8 mouse cellular contexts compared by ENCODE assay signal in the genomic region with DNA sequence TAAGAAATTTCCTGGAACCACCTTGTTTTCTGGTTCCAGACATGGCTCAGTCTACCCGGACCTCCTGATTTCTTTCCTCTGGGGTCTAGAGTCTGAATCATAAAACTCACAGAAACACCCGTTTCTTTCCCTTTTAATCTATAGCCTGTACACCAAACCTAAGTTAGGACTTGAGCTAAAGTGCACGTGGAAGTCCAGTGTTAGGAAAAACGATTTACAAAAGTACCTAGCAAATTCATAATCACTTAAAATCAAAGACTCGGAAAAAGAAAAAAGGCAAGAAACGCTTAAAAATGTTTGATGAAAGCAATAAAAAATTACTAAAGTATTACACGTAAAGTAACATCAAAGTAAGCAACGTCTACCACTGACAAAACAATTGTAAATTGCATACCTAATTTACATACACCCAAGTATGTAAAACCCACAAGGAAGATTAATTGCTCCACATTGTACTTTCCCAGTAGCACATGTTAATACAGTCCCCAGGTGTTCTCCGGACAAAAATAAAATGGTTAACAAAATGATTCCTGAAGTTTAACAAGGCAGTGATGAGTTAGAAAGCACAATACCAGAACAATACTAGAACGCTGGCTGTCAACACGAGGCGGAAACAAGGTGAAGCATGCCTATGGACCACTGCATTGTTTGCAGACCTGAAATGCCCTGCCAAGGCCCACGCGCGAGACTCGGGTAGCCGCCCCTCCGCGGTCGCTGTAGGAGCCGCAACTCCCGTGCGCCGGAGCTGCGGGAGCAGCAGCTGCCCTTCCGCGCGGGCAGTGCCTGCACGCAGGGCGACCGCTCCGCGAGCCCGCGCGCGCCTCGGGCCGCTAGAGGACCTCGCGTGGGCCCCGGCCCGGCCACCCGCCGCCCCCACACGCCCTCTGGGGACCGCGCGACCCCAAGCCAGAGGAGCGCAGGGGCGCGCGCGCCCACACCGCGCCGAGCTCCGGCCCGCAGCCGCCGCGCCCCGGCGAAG. TPM values are rescaled to one million over a fixed set of nuclear protein-coding genes. Genes with fewer than 3 reads are reported as not detected.
A peak's percentile ranks its signal among the peaks of the same experiment; 100 is the strongest.
DNase-seq lines count a peak whose midpoint lies in the region; ATAC-seq and TF ChIP-seq lines count a peak whose summit lies in the region.

No protein-coding gene starts in this region.

- H3K4me1 ChIP-seq in embryonic facial prominence, embryonic 10.5 days: peaks cover 18% of the 10 kb centered on the region
- H3K4me1 ChIP-seq in heart, adult 2 months (ENCODE audit: control insufficient read depth, insufficient read depth, low read length): peaks cover 1% of the 10 kb centered on the region; the same call in 1 of the 2 replicates
- H3K4me1 ChIP-seq in limb, embryonic 13.5 days: peaks cover 18% of the 10 kb centered on the region
- peaks cover 24% of the 10 kb centered on the region for H3K4me1 ChIP-seq in midbrain, embryonic 13.5 days (replicated peaks)

- no peaks in the 10 kb centered on the region for H3K9me3 ChIP-seq in embryonic facial prominence, embryonic 10.5 days
- no peaks in the 10 kb centered on the region for H3K9me3 ChIP-seq in limb, embryonic 13.5 days
- no peaks in the 10 kb centered on the region for H3K9me3 ChIP-seq in midbrain, embryonic 13.5 days

- H3K4me3 ChIP-seq in embryonic facial prominence, embryonic 10.5 days: peak overlapping the region; percentile 89
- H3K4me3 ChIP-seq in heart, adult 2 months: peak overlapping the region; percentile 71
- H3K4me3 ChIP-seq in limb, embryonic 13.5 days: peak overlapping the region; percentile 89
- H3K4me3 ChIP-seq in midbrain, embryonic 13.5 days (replicated peaks): peak overlapping the region; percentile 85

- TF ChIP-seq EP300 in heart, adult 2 months (IDR thresholded peaks at IDR 0.05; ENCODE audit: insufficient read depth, low read depth, low read length): no peak

- peak overlapping the region; percentile 96 for H3K27ac ChIP-seq in embryonic facial prominence, embryonic 10.5 days (replicated peaks)
- H3K27ac ChIP-seq in heart, adult 2 months: peak overlapping the region; percentile 84
- H3K27ac ChIP-seq in limb, embryonic 13.5 days: peak overlapping the region; percentile 94
- peak overlapping the region; percentile 97 for H3K27ac ChIP-seq in midbrain, embryonic 13.5 days

- peak overlapping the region; percentile 95 for H3K9ac ChIP-seq in heart, adult 2 months (ENCODE audit: low read depth, low read length)
- H3K9ac ChIP-seq in limb, embryonic 13.5 days: peak overlapping the region; percentile 86
- H3K9ac ChIP-seq in midbrain, embryonic 13.5 days (replicated peaks): peak overlapping the region; percentile 77

- no peak for TF ChIP-seq POLR2A in heart, adult 2 months (IDR thresholded peaks at IDR 0.05; ENCODE audit: insufficient read depth, low read depth, low read length)

- H3K27me3 ChIP-seq in embryonic facial prominence, embryonic 10.5 days (replicated peaks; ENCODE audit: low read depth, poor library complexity, severe bottlenecking): no peaks in the 10 kb centered on the region
- no peaks in the 10 kb centered on the region for H3K27me3 ChIP-seq in heart, adult 2 months (ENCODE audit: control insufficient read depth, insufficient read depth, low read length)
- H3K27me3 ChIP-seq in limb, embryonic 13.5 days: no peaks in the 10 kb centered on the region
- no peaks in the 10 kb centered on the region for H3K27me3 ChIP-seq in midbrain, embryonic 13.5 days

- H3K4me2 ChIP-seq in limb, embryonic 13.5 days (replicated peaks): peak overlapping the region; percentile 69
- H3K4me2 ChIP-seq in midbrain, embryonic 13.5 days (replicated peaks): peak overlapping the region; percentile 63

- WGBS in embryonic facial prominence, embryonic 10.5 days: 2% methylated on average over 64 of the region's 64 CpGs
- 2% methylated on average over 64 of the region's 64 CpGs for WGBS in heart, adult 2 months
- WGBS in limb, embryonic 13.5 days: 1% methylated on average over 44 of the region's 64 CpGs
- 2% methylated on average over 49 of the region's 64 CpGs for WGBS in midbrain, embryonic 13.5 days

- H3K79me2 ChIP-seq in heart, adult 2 months (replicated peaks; ENCODE audit: control insufficient read depth, insufficient read depth, low read length): no peaks in the 10 kb centered on the region; the same call in 1 of the 2 replicates

- H3K36me3 ChIP-seq in embryonic facial prominence, embryonic 10.5 days (replicated peaks): peaks cover 12% of the 10 kb centered on the region
- no peaks in the 10 kb centered on the region for H3K36me3 ChIP-seq in heart, adult 2 months (ENCODE audit: control insufficient read depth, insufficient read depth, low read length)
- peaks cover 10% of the 10 kb centered on the region for H3K36me3 ChIP-seq in limb, embryonic 13.5 days
- H3K36me3 ChIP-seq in midbrain, embryonic 13.5 days: peaks cover 8% of the 10 kb centered on the region

- ATAC-seq in limb, embryonic 13.5 days (ENCODE audit: low FRiP score, low read depth): no peak; the same call in 1 of the 2 replicates
- no peak; the same call in 1 of the 2 replicates for ATAC-seq in midbrain, embryonic 13.5 days
- ATAC-seq in inflammation-experienced regulatory T-cells, adult 6 months: no peak

- DNase-seq in adrenal gland, adult 8-10 months: peak; percentile 28
- peak; percentile 71 for DNase-seq in embryonic facial prominence, embryonic 10.5 days (ENCODE audit: low spot score)
- peak; percentile 66 to 73 for DNase-seq in heart, adult 2 months
- peak; percentile 38 to 45 for DNase-seq in kidney, adult 8-10 months
- DNase-seq in spleen, adult 12 weeks (ENCODE audit: low spot score): peak; percentile 51

- intact Hi-C loops in heart, adult 2 months (cut with DNase I): loop anchor here (10.0 kb wide), 2 partner anchors 544 to 764 kb away; a partner anchor contains a TSS

- TF ChIP-seq CTCF in heart, adult 2 months (IDR thresholded peaks at IDR 0.05): peak; percentile 23; the same call in 1 of the 2 replicates

RNA-seq across cellular contexts. Expression of a gene that starts 0.8 kb away (rescaled TPM):
- 10 to 100 TPM in 2 of 4 experiments, 1 to 10 TPM in 2; 7.3 to 16.2 (median 11.5) TPM for total RNA-seq in adrenal gland, adult 8-10 months (2022)
- polyA plus RNA-seq in embryonic facial prominence, embryonic 10.5 days (2016; fragmentation: Nextera tagmentation; extraction: Ambion mirVana): 20.2 and 21.4 TPM in 2 replicates
- total RNA-seq in heart, adult 2 months (2021): 10 to 100 TPM; 61.2 to 75.2 TPM
- 14.3 and 35.7 TPM in 2 replicates for polyA plus RNA-seq in heart, adult 2 months (2012; rRNA removed)
- polyA plus RNA-seq in limb, embryonic 13.5 days (2015; fragmentation: Nextera tagmentation; extraction: Ambion mirVana): 15.7 and 15.9 TPM in 2 replicates
- polyA plus RNA-seq in midbrain, embryonic 13.5 days (2015; fragmentation: Nextera tagmentation; extraction: Ambion mirVana): 23.2 and 23.3 TPM in 2 replicates
- polyA plus RNA-seq in inflammation-experienced regulatory T-cells, adult 6 months (2017; shearing (Covaris generic)): 10 to 100 TPM; 41.2 to 48.5 (median 41.4) TPM

RNA-seq across cellular contexts. Expression of a gene that starts 0.9 kb away (rescaled TPM):
- 10 to 100 TPM; 16.9 to 24.3 (median 23.4) TPM for total RNA-seq in adrenal gland, adult 8-10 months (2022)
- 49.5 and 51.2 TPM in 2 replicates for polyA plus RNA-seq in embryonic facial prominence, embryonic 10.5 days (2016; fragmentation: Nextera tagmentation; extraction: Ambion mirVana)
- total RNA-seq in heart, adult 2 months (2021): 10 to 100 TPM; 20.9 to 28.3 TPM
- 23.3 and 31.7 TPM in 2 replicates for polyA plus RNA-seq in heart, adult 2 months (2012; rRNA removed)
- 60.3 and 60.4 TPM in 2 replicates for polyA plus RNA-seq in limb, embryonic 13.5 days (2015; fragmentation: Nextera tagmentation; extraction: Ambion mirVana)
- 68.9 and 71.4 TPM in 2 replicates for polyA plus RNA-seq in midbrain, embryonic 13.5 days (2015; fragmentation: Nextera tagmentation; extraction: Ambion mirVana)
- polyA plus RNA-seq in inflammation-experienced regulatory T-cells, adult 6 months (2017; shearing (Covaris generic)): 10 to 100 TPM; 44.3 to 53.7 (median 50.8) TPM
